Mouse (Mus musculus): ENCODE data around the gene Edaradd. TPM values are rescaled to one million over a fixed set of nuclear protein-coding genes. Genes with fewer than 3 reads are reported as not detected.

The Edaradd gene
- polyA plus RNA-seq, 1 experiment from 2014 or later, result 1.0 TPM

GRCm38 (mm10) chr13:12499107-12499506, 21.1 kb downstream of the Edaradd start:
- no peak overlapping the region for H3K4me2 ChIP-seq (ENCODE audit: low read depth, low read length)
- no peak for ATAC-seq (ENCODE audit: low read depth)
- WGBS, result 89% methylated on average over 7 of the region's 7 CpGs

DNA sequence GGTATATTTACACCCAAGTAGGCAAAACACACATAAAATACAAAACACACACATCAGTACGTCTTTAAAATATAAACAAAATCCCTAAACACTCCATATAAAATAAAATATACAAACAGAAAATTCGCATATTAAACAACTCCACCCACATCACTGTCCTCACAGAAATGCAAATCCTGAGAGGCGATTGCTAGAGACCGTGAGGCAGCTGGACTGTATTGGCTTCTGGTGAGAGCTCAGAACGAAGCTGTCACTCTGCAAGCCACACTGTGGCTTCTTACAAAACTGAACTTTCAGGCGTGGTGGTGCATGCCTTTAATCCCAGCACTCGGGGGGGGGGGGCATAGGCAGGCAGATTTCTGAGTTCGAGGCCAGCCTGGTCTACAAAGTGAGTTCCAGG, 22.4 kb downstream of the Edaradd start:
- Histone ChIP-seq H3K27me3 (ENCODE audit: control insufficient read depth, insufficient read depth, low read depth, low read length) (no peaks in the 10 kb centered on the region), H3K4me3 (ENCODE audit: low read length) (no peak overlapping the region), H3K4me2 (ENCODE audit: low read depth, low read length) (no peak overlapping the region), H3K27ac (ENCODE audit: low read length) (no peak overlapping the region), H3K4me1 (replicated peaks; ENCODE audit: control insufficient read depth, insufficient read depth, low read length) (no peaks in the 10 kb centered on the region), H3K9me3 (ENCODE audit: control insufficient read depth, low read length) (no peaks in the 10 kb centered on the region), H3K9ac (ENCODE audit: low read length) (no peak overlapping the region), H3K36me3 (ENCODE audit: control insufficient read depth, insufficient read depth, low read length) (no peaks in the 10 kb centered on the region)
- WGBS, result 43% methylated on average over 8 of the region's 8 CpGs
- peak; percentile 77 for ATAC-seq (ENCODE audit: low read depth)

More at GRCm38 (mm10) chr13:12499107-12499506, 21.1 kb downstream of the Edaradd start:
- Histone ChIP-seq H3K9ac (ENCODE audit: low read length) (no peak overlapping the region), H3K9me3 (ENCODE audit: control insufficient read depth, low read length) (no peaks in the 10 kb centered on the region), H3K27me3 (ENCODE audit: control insufficient read depth, insufficient read depth, low read depth, low read length) (no peaks in the 10 kb centered on the region), H3K4me1 (replicated peaks; ENCODE audit: control insufficient read depth, insufficient read depth, low read length) (no peaks in the 10 kb centered on the region), H3K27ac (ENCODE audit: low read length) (no peak overlapping the region), H3K36me3 (ENCODE audit: control insufficient read depth, insufficient read depth, low read length) (no peaks in the 10 kb centered on the region), H3K4me3 (ENCODE audit: low read length) (no peak overlapping the region)

DNA sequence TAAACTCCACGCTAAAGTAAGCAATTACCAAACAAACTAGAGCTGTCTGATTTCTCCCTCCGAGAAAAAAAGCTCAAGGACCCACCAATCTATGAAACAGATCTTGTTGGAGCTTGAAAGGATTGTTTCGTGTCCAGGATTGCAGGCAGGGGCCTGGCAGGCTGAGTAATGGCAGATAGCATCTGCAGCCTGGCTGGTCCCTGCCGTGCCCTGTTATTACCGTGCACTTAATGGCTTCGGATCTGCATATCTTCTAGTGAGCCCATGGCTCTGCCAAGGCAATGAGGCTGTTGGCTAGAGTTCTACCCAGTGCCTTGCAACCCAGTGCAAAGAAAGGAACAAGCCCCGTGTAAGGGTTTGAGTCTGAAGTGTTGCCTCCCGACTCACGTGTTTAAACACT, 25.5 kb downstream of the Edaradd start:
- Histone ChIP-seq H3K27ac (ENCODE audit: low read length) (no peak overlapping the region), H3K9me3 (ENCODE audit: control insufficient read depth, low read length) (no peaks in the 10 kb centered on the region), H3K4me3 (ENCODE audit: low read length) (no peak overlapping the region), H3K4me2 (ENCODE audit: low read depth, low read length) (no peak overlapping the region), H3K36me3 (ENCODE audit: control insufficient read depth, insufficient read depth, low read length) (no peaks in the 10 kb centered on the region), H3K27me3 (ENCODE audit: control insufficient read depth, insufficient read depth, low read depth, low read length) (no peaks in the 10 kb centered on the region), H3K9ac (ENCODE audit: low read length) (no peak overlapping the region), H3K4me1 (replicated peaks; ENCODE audit: control insufficient read depth, insufficient read depth, low read length) (no peaks in the 10 kb centered on the region)
- WGBS, result 89% methylated on average over 9 of the region's 9 CpGs
- no peak for ATAC-seq (ENCODE audit: low read depth)

GRCm38 (mm10) chr13:12492515-12492914, 27.7 kb downstream of the Edaradd start:
- Histone ChIP-seq H3K4me3 (ENCODE audit: low read length) (no peak overlapping the region), H3K4me1 (replicated peaks; ENCODE audit: control insufficient read depth, insufficient read depth, low read length) (no peaks in the 10 kb centered on the region), H3K9ac (ENCODE audit: low read length) (no peak overlapping the region), H3K9me3 (ENCODE audit: control insufficient read depth, low read length) (no peaks in the 10 kb centered on the region), H3K4me2 (ENCODE audit: low read depth, low read length) (no peak overlapping the region), H3K36me3 (ENCODE audit: control insufficient read depth, insufficient read depth, low read length) (no peaks in the 10 kb centered on the region), H3K27me3 (ENCODE audit: control insufficient read depth, insufficient read depth, low read depth, low read length) (no peaks in the 10 kb centered on the region), H3K27ac (ENCODE audit: low read length) (no peak overlapping the region)
- ATAC-seq (ENCODE audit: low read depth), result no peak
- 88% methylated on average over 3 of the region's 3 CpGs for WGBS

- Histone ChIP-seq H3K27ac (ENCODE audit: low read length) (no peak overlapping the region), H3K4me1 (replicated peaks; ENCODE audit: control insufficient read depth, insufficient read depth, low read length) (no peaks in the 10 kb centered on the region), H3K36me3 (ENCODE audit: control insufficient read depth, insufficient read depth, low read length) (no peaks in the 10 kb centered on the region), H3K9me3 (ENCODE audit: control insufficient read depth, low read length) (no peaks in the 10 kb centered on the region), H3K9ac (ENCODE audit: low read length) (no peak overlapping the region), H3K4me3 (ENCODE audit: low read length) (no peak overlapping the region), H3K4me2 (ENCODE audit: low read depth, low read length) (no peak overlapping the region), H3K27me3 (ENCODE audit: control insufficient read depth, insufficient read depth, low read depth, low read length) (no peaks in the 10 kb centered on the region)
- WGBS, result 82% methylated on average over 7 of the region's 7 CpGs
- no peak for ATAC-seq (ENCODE audit: low read depth)
Observed at GRCm38 (mm10) chr13:12485640-12486039, 34.6 kb downstream of the Edaradd start.

- no peak overlapping the region for H3K27ac ChIP-seq (ENCODE audit: low read length)
- H3K27me3 ChIP-seq (ENCODE audit: control insufficient read depth, insufficient read depth, low read depth, low read length), result no peaks in the 10 kb centered on the region
- no peak overlapping the region for H3K9ac ChIP-seq (ENCODE audit: low read length)
- no peaks in the 10 kb centered on the region for H3K9me3 ChIP-seq (ENCODE audit: control insufficient read depth, low read length)
- H3K4me1 ChIP-seq (replicated peaks; ENCODE audit: control insufficient read depth, insufficient read depth, low read length), result no peaks in the 10 kb centered on the region
- 52% methylated on average over 2 of the region's 2 CpGs for WGBS
- no peak overlapping the region for H3K4me3 ChIP-seq (ENCODE audit: low read length)
- no peaks in the 10 kb centered on the region for H3K36me3 ChIP-seq (ENCODE audit: control insufficient read depth, insufficient read depth, low read length)
- no peak overlapping the region for H3K4me2 ChIP-seq (ENCODE audit: low read depth, low read length)
- ATAC-seq (ENCODE audit: low read depth), result no peak
Observed at GRCm38 (mm10) chr13:12485197-12485596, 35.0 kb downstream of the Edaradd start.

DNA sequence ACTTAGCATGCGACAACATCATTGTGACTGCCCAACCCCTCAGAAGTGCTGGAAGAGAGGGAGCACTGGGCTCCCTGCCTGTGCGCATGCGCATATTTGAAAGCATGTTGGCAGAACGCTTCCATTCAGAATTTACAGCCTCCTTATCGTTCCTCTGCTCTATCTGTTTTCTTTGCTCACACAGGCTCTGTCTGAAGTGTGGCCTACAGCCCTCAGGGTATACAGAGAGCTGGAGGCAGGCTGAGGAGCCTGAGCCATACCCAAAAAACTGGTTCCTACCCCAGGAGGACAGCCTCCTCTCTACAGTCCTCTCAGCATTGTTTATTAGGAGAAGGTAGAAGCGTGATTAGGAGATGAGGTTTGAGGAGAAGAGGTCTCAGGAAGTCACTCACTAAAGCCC, 40.4 kb downstream of the Edaradd start:
- H3K27ac ChIP-seq (ENCODE audit: low read length), result no peak overlapping the region
- no peak overlapping the region for H3K4me3 ChIP-seq (ENCODE audit: low read length)
- no peaks in the 10 kb centered on the region for H3K9me3 ChIP-seq (ENCODE audit: control insufficient read depth, low read length)
- ATAC-seq (ENCODE audit: low read depth), result no peak
- H3K9ac ChIP-seq (ENCODE audit: low read length), result no peak overlapping the region
- 64% methylated on average over 6 of the region's 6 CpGs for WGBS
- no peak overlapping the region for H3K4me2 ChIP-seq (ENCODE audit: low read depth, low read length)
- H3K36me3 ChIP-seq (ENCODE audit: control insufficient read depth, insufficient read depth, low read length), result no peaks in the 10 kb centered on the region
- H3K4me1 ChIP-seq (replicated peaks; ENCODE audit: control insufficient read depth, insufficient read depth, low read length), result no peaks in the 10 kb centered on the region
- no peaks in the 10 kb centered on the region for H3K27me3 ChIP-seq (ENCODE audit: control insufficient read depth, insufficient read depth, low read depth, low read length)

DNA sequence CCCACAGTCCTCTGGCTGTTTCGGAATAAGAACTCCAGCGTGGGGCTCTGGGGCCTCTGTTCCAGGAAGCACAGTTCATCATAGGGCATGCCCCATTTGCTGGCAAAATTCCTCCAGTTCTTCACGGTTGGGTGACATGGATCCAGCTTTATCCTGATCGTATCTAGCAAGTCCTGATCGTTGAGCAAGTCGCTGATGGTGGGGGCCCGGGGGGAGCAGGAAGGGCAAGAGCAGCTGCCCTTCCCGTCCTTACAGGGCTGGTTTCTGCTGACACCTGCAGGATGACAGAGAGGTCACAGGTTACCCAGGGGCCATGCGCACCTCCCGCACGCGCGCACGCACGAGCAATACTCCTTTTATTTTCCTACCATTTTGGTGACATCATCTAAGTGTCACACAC, 41.9 kb downstream of the Edaradd start:
- WGBS, result 75% methylated on average over 15 of the region's 15 CpGs
- Histone ChIP-seq H3K27me3 (ENCODE audit: control insufficient read depth, insufficient read depth, low read depth, low read length) (no peaks in the 10 kb centered on the region), H3K4me1 (replicated peaks; ENCODE audit: control insufficient read depth, insufficient read depth, low read length) (no peaks in the 10 kb centered on the region), H3K9ac (ENCODE audit: low read length) (no peak overlapping the region), H3K4me3 (ENCODE audit: low read length) (no peak overlapping the region), H3K27ac (ENCODE audit: low read length) (no peak overlapping the region), H3K4me2 (ENCODE audit: low read depth, low read length) (no peak overlapping the region), H3K36me3 (ENCODE audit: control insufficient read depth, insufficient read depth, low read length) (no peaks in the 10 kb centered on the region), H3K9me3 (ENCODE audit: control insufficient read depth, low read length) (no peaks in the 10 kb centered on the region)
- ATAC-seq (ENCODE audit: low read depth), result no peak

DNA sequence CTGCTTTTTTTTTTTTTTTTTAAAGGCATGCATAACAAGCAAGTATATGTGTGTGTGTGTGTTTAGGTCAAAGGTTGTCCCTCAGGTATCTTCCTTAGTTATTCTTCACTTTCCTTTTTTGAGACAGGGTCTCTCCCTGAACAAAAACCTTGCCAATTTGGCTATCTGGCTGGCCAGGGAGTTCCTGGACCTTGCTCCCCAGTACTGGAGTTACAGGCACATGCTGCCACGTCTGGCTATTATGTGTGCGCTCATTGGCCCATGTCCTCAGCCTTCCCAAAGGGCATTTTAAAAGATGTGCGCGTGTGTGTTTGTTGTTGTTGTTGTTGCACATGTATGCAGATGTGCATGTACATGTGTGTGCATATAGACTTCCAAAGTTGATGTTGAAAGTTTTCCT, 43.4 kb downstream of the Edaradd start:
- no peak for ATAC-seq (ENCODE audit: low read depth)
- WGBS, result 90% methylated on average over 4 of the region's 4 CpGs
- Histone ChIP-seq H3K4me2 (ENCODE audit: low read depth, low read length) (no peak overlapping the region), H3K4me1 (replicated peaks; ENCODE audit: control insufficient read depth, insufficient read depth, low read length) (no peaks in the 10 kb centered on the region), H3K9me3 (ENCODE audit: control insufficient read depth, low read length) (no peaks in the 10 kb centered on the region), H3K27ac (ENCODE audit: low read length) (no peak overlapping the region), H3K4me3 (ENCODE audit: low read length) (no peak overlapping the region), H3K9ac (ENCODE audit: low read length) (no peak overlapping the region), H3K27me3 (ENCODE audit: control insufficient read depth, insufficient read depth, low read depth, low read length) (no peaks in the 10 kb centered on the region; the same call in 1 of the 2 replicates), H3K36me3 (ENCODE audit: control insufficient read depth, insufficient read depth, low read length) (no peaks in the 10 kb centered on the region)

- Histone ChIP-seq H3K36me3 (ENCODE audit: control insufficient read depth, insufficient read depth, low read length) (no peaks in the 10 kb centered on the region), H3K9me3 (ENCODE audit: control insufficient read depth, low read length) (no peaks in the 10 kb centered on the region), H3K27ac (ENCODE audit: low read length) (no peak overlapping the region), H3K4me1 (replicated peaks; ENCODE audit: control insufficient read depth, insufficient read depth, low read length) (no peaks in the 10 kb centered on the region), H3K4me3 (ENCODE audit: low read length) (no peak overlapping the region), H3K9ac (ENCODE audit: low read length) (no peak overlapping the region), H3K27me3 (ENCODE audit: control insufficient read depth, insufficient read depth, low read depth, low read length) (no peaks in the 10 kb centered on the region; the same call in 1 of the 2 replicates), H3K4me2 (ENCODE audit: low read depth, low read length) (no peak overlapping the region)
- 48% methylated on average over 6 of the region's 6 CpGs for whole genome bisulfite sequencing
- ATAC-seq (ENCODE audit: low read depth), result peak; percentile 89
Observed at GRCm38 (mm10) chr13:12475239-12475638, 45.0 kb downstream of the Edaradd start.

All from lung, embryonic 16.5 days (tissue).